Mouse (Mus musculus) midbrain, embryonic 11.5 days (tissue): ENCODE data around the gene Als2cr12. TPM values are rescaled to one million over a fixed set of nuclear protein-coding genes. Genes with fewer than 3 reads are reported as not detected.
"Not testable (repeated sequence)": the region's sequence is repeated elsewhere in the genome, so short reads cannot be mapped to it uniquely, and the experiment has no call there.

Experiments used
- ATAC-seq: fragments of 200-750 bp; cut with Nextera tagmentation; 2 replicates; pipeline ENCODE4 v1.8.0; 2017; ENCODE audit warnings: moderate TSS enrichment, moderate library complexity; ENCODE audit not compliant: low FRiP score
- DNase-seq: peaks from one replicate; pipeline ENCODE4 v3.0.0; 2015; ENCODE audit warnings: low spot score; ENCODE audit errors: missing footprints
- H3K27ac ChIP-seq: fragments of 300-500 bp; sonication (generic); 2 replicates; pipeline ENCODE4 v1.5.1; 2014; ENCODE audit warnings: low read depth, low read length
- H3K27me3 ChIP-seq: fragments of 300-500 bp; sonication (generic); 2 replicates; pipeline ENCODE4 v1.6.1; 2014; ENCODE audit warnings: mild to moderate bottlenecking, low read length, moderate library complexity, mixed read lengths; ENCODE audit not compliant: control insufficient read depth, insufficient read depth
- H3K36me3 ChIP-seq: fragments of 300-500 bp; sonication (generic); 2 replicates; pipeline ENCODE4 v1.6.1; 2014; ENCODE audit warnings: mild to moderate bottlenecking, low read length, moderate library complexity, mixed read lengths; ENCODE audit not compliant: control insufficient read depth, insufficient read depth
- H3K4me1 ChIP-seq: fragments of 300-500 bp; sonication (generic); 2 replicates; pipeline ENCODE4 v1.6.1; 2014; ENCODE audit warnings: low read length; ENCODE audit not compliant: control insufficient read depth, insufficient read depth
- H3K4me2 ChIP-seq: fragments of 300-500 bp; sonication (generic); 2 replicates; pipeline ENCODE4 v1.6.1; 2014; ENCODE audit warnings: mild to moderate bottlenecking, moderate library complexity
- H3K4me3 ChIP-seq: fragments of 300-500 bp; sonication (generic); 2 replicates; pipeline ENCODE4 v1.5.1; 2014; ENCODE audit warnings: low read depth, low read length
- H3K9ac ChIP-seq: fragments of 300-500 bp; sonication (generic); 2 replicates; pipeline ENCODE4 v1.6.1; 2014; ENCODE audit warnings: low read length
- H3K9me3 ChIP-seq: fragments of 300-500 bp; sonication (generic); 2 replicates; pipeline ENCODE4 v1.6.1; 2016; ENCODE audit warnings: low read length; ENCODE audit not compliant: control insufficient read depth
- WGBS: fragments of 180-500 bp; shearing (Covaris S2); extraction: QIAGEN DNeasy Blood & Tissue Kit; methylation state at CpG from one replicate; pipeline ENCODE4 v1.1.7; 2014; 5-methylcytosine and 5-hydroxymethylcytosine counted together
- polyA plus RNA-seq: library from polyadenylated mRNA; unstranded; fragments of >200 nt; fragmentation: Nextera tagmentation; extraction: Ambion mirVana; gene quantifications from 2 replicates; pipeline ENCODE4 v1.2.1, GENCODE M21; 2014

Gene Als2cr12
- polyA plus RNA-seq, 1 experiment from 2014 or later = not detected

DNA sequence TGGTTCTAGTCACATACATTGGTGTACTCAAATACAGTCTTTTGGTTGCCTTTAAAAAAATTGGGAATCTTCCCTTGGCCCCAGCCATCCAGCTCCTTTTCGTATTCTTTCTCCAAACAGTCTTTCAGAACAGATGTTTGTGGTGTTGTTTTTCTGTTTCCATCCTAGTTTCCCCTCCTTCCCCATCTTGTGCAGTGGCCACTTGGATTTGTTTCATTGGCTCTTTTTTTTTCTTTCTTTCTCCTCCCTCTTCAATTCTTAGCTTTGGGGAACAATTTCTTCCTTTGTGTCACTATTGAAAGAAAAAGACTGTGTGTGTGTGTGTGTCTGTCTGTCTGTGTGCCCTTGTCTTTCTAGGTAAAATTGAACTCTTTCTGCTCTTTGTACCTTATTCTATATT lies 18.6 kb upstream of the Als2cr12 start:
- peak overlapping the region; percentile 56; the same call in 1 of the 2 replicates for H3K4me3 ChIP-seq
- peaks cover 7% of the 10 kb centered on the region; the same call in 1 of the 2 replicates for H3K4me1 ChIP-seq
- WGBS = 89% methylated on average over 1 of the region's 1 CpGs

DNA sequence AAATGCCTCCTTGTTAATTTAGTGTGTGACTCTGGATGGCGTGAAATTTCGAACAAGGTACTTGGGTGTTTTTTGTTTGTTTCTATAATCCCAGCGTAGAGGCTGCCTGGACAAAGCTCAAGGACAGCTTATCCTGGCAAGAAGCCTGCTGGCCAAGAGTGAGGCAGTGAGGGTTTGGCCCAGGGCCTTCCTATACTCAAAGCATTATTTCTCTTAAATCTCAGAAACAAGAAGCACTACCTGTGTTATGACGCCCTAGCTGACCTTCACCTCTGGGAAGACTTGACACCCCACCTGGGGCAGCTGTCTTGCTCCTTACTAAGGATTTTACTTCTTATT lies 18.1 kb upstream of the Als2cr12 start:
- 55% methylated on average over 4 of the region's 4 CpGs for WGBS
- no peaks in the 10 kb centered on the region for H3K27me3 ChIP-seq
- no peaks in the 10 kb centered on the region for H3K36me3 ChIP-seq
- peaks cover 7% of the 10 kb centered on the region; the same call in 1 of the 2 replicates for H3K4me1 ChIP-seq
- DNase-seq (no peak), ATAC-seq (no peak)
- no peaks in the 10 kb centered on the region for H3K9me3 ChIP-seq
- H3K4me2 ChIP-seq = peak overlapping the region; percentile 66
- H3K9ac ChIP-seq = peak overlapping the region; percentile 76
- H3K4me3 ChIP-seq = peak overlapping the region; percentile 56
- H3K27ac ChIP-seq = no peak overlapping the region

More for the DNA sequence above, 18.6 kb upstream of the Als2cr12 start:
- Histone ChIP-seq H3K9ac (no peak overlapping the region), H3K27ac (no peak overlapping the region), H3K4me2 (peak overlapping the region; percentile 66; the same call in 1 of the 2 replicates), H3K27me3 (no peaks in the 10 kb centered on the region), H3K9me3 (no peaks in the 10 kb centered on the region), H3K36me3 (no peaks in the 10 kb centered on the region)
- no peak for DNase-seq
- ATAC-seq = no peak

GRCm38 (mm10) chr1:58713081-58713892 lies 17.5 kb upstream of the Als2cr12 start:
- DNase-seq (peak; percentile 97), ATAC-seq (peak; percentile 22; the same call in 1 of the 2 replicates)
- Histone ChIP-seq H3K4me2 (peak overlapping the region; percentile 66), H3K9me3 (no peaks in the 10 kb centered on the region), H3K4me1 (peaks cover 7% of the 10 kb centered on the region; the same call in 1 of the 2 replicates), H3K27ac (peak overlapping the region; percentile 42; the same call in 1 of the 2 replicates), H3K36me3 (no peaks in the 10 kb centered on the region), H3K27me3 (no peaks in the 10 kb centered on the region), H3K4me3 (peak overlapping the region; percentile 56), H3K9ac (peak overlapping the region; percentile 76)
- 3% methylated on average over 31 of the region's 31 CpGs for WGBS

DNA sequence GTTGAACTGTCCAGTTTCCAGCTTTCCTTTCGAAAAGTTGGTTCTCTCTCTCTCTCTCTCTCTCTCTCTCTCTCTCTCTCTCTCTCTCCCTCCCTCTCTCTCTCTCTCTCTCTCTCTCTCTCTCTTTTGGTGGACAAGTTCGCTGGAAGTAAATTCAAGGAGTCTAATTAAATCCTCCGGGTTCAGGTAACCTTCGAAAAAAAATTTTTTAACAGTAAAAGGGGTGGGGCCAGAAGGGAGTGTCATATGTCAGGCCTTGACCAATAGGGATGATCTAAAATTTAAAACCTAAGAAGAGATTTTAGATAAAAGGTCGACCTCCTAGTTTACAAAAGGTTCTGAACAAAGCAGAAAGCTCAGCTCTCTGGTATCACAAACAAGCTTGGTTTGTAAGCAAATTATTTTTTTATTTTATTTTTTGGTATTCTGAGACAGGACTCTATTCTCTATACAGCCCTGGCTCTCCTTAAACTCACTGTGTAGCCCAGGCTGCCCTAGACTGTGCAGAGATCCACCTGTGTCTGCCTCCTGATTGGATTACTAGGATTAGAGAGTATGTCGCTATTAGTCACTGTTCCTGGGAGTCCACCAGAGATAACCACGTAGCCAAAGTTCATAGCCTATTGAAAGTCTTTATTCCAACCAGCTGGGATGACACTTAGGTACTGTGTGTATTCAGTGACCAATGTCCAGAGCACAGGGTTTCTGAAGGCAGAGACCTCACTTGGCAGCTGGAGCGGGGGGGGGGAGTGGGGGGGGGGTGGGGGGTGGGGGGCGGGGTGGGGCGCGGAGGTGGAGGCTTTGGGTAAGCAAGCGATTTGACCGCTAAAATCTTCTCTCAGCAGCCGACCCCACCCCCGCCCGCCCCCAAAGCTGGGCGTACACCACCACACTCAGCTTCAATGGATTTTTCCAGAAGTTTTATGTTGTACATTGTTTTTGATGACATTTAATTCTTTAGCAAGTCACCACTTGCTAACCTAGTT lies 16.6 kb upstream of the Als2cr12 start:
- peak overlapping the region; percentile 75; the same call in 1 of the 2 replicates for H3K27ac ChIP-seq
- H3K9me3 ChIP-seq = no peaks in the 10 kb centered on the region
- DNase-seq = peak; percentile 90
- H3K4me2 ChIP-seq = peak overlapping the region; percentile 66
- peaks cover 7% of the 10 kb centered on the region; the same call in 1 of the 2 replicates for H3K4me1 ChIP-seq
- WGBS = 3% methylated on average over 14 of the region's 17 CpGs
- no peaks in the 10 kb centered on the region for H3K27me3 ChIP-seq
- no peaks in the 10 kb centered on the region for H3K36me3 ChIP-seq
- H3K4me3 ChIP-seq = peak overlapping the region; percentile 56
- peak; percentile 79 for ATAC-seq
- peak overlapping the region; percentile 88 for H3K9ac ChIP-seq

- under 1% methylated on average over 45 of the region's 45 CpGs for WGBS
- ATAC-seq = peak; percentile 78
- no peaks in the 10 kb centered on the region for H3K9me3 ChIP-seq
- H3K4me3 ChIP-seq = peak within 1 kb of the TSS; percentile 56
- peak within 1 kb of the TSS; percentile 88 for H3K9ac ChIP-seq
- H3K4me1 ChIP-seq = peaks cover 7% of the 10 kb centered on the region; the same call in 1 of the 2 replicates
- peak within 1 kb of the TSS; percentile 66 for H3K4me2 ChIP-seq
- peak; percentile 97 for DNase-seq
- peak within 1 kb of the TSS; percentile 75 for H3K27ac ChIP-seq
- no peaks in the 10 kb centered on the region for H3K36me3 ChIP-seq
- H3K27me3 ChIP-seq = no peaks in the 10 kb centered on the region
Observed at GRCm38 (mm10) chr1:58711365-58712016, 15.7 kb upstream of the Als2cr12 start, which contains the start of gene Cflar. Cflar (plus strand) TSS chr1:58711508.

DNA sequence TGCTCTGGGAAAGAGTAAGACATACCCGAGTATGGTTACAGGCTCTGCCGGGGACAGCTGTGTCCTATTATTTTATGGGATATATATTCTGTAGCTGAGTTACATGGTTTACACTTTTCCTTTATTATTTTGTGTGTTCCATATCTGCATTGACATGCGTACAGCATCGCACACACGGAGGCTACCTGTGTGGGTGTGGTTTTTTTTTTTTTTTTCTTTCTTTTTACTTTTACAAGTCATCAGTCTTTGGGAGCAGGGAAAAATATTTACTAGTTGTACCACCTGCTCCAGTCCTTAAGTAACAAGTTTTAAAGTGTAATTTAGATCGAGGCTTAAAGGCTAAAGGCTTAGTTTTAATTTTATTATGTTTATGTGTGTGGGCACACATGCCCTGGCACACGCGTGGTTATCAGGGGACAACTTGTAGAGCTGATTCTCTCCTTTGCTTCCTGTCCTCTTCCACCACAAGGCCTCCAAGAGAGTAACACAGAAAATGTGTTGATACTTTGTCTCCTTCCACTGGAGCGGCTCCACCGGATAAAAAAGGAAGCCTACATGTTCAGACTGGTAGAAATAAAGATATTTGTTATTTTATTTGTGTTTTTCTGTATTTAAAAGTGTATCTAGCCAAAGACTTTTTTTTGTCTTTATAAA lies 15.0 kb upstream of the Als2cr12 start:
- H3K36me3 ChIP-seq = no peaks in the 10 kb centered on the region
- DNase-seq (no peak), ATAC-seq (no peak)
- no peaks in the 10 kb centered on the region for H3K9me3 ChIP-seq
- peak overlapping the region; percentile 56 for H3K4me3 ChIP-seq
- no peaks in the 10 kb centered on the region for H3K27me3 ChIP-seq
- WGBS = 53% methylated on average over 10 of the region's 10 CpGs
- peak overlapping the region; percentile 88 for H3K9ac ChIP-seq
- H3K27ac ChIP-seq = peak overlapping the region; percentile 75
- peaks cover 7% of the 10 kb centered on the region; the same call in 1 of the 2 replicates for H3K4me1 ChIP-seq
- H3K4me2 ChIP-seq = peak overlapping the region; percentile 66

DNA sequence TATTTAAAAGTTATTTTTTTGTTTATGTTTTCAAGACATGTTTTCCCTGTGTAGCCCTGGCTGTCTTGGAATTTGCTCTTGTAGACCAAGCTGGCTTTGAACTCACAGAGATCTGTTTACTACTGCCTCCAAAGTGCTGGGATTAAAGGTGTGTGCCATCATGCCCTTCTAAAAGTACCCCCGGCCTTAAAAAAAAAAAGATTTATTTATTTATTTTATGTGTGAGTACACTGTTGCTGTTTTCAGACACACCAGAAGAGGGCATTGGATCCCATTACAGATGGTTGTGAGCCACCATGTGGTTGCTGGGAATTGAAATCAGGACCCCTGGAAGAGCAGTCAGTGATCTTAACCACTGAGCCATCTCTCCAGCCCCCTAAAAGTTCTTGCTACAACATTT lies 14.3 kb upstream of the Als2cr12 start:
- H3K27ac ChIP-seq, H3K27me3 ChIP-seq, H3K4me2 ChIP-seq, H3K4me3 ChIP-seq, H3K9me3 ChIP-seq, H3K36me3 ChIP-seq, H3K4me1 ChIP-seq, DNase-seq, H3K9ac ChIP-seq, ATAC-seq: not testable (repeated sequence)
- WGBS = 88% methylated on average over 1 of the region's 1 CpGs

GRCm38 (mm10) chr1:58700580-58701162 lies 4.9 kb upstream of the Als2cr12 start:
- WGBS = 86% methylated on average over 4 of the region's 5 CpGs

More at GRCm38 (mm10) chr1:58700580-58701162, 4.9 kb upstream of the Als2cr12 start:
- DNase-seq, H3K4me2 ChIP-seq, H3K36me3 ChIP-seq, ATAC-seq, H3K27me3 ChIP-seq, H3K4me1 ChIP-seq, H3K9me3 ChIP-seq, H3K9ac ChIP-seq, H3K27ac ChIP-seq, H3K4me3 ChIP-seq: not testable (repeated sequence)
